Mouse (Mus musculus): ENCODE measurements around the gene Ern2. TPM values are rescaled to one million over a fixed set of nuclear protein-coding genes. Genes with fewer than 3 reads are reported as not detected.

The Ern2 gene
- total and polyA plus RNA-seq, 2 experiments from 2014 or later: not detected

GRCm38 (mm10) chr7:122160037-122160436 is 26.0 kb downstream of the Ern2 start:
- Histone ChIP-seq H3K4me3 (ENCODE audit: low read depth, low read length) (peak overlapping the region; percentile 88), H3K4me1 (ENCODE audit: control insufficient read depth, insufficient read depth) (peaks cover 31% of the 10 kb centered on the region)
- WGBS: 2% methylated on average over 12 of the region's 12 CpGs

GRCm38 (mm10) chr7:122158915-122159902 is 26.8 kb downstream of the Ern2 start, which contains the start of gene Plk1:
Plk1 (plus strand) TSS chr7:122159439.
- TF ChIP-seq EP300 (IDR thresholded peaks at IDR 0.05; ENCODE audit: low read depth): no peak
- no peak for TF ChIP-seq CTCF (IDR thresholded peaks at IDR 0.05; ENCODE audit: low read depth)
- peak within 1 kb of the TSS; percentile 77 for H3K9ac ChIP-seq (replicated peaks; ENCODE audit: low read depth, low read length)
- H3K4me3 ChIP-seq (ENCODE audit: low read depth, low read length): peak within 1 kb of the TSS; percentile 88
- peaks cover 24% of the 10 kb centered on the region for H3K36me3 ChIP-seq (replicated peaks; ENCODE audit: control insufficient read depth, insufficient read depth, low read length)
- H3K4me2 ChIP-seq (ENCODE audit: low read depth, low read length): peak within 1 kb of the TSS; percentile 96
- peak within 1 kb of the TSS; percentile 40 for H3K27ac ChIP-seq (ENCODE audit: low read depth)
- peak; percentile 94 for ATAC-seq (ENCODE audit: insufficient read depth, low read depth)
- DNase-seq (ENCODE audit: low spot score): peak; percentile 83
- H3K27me3 ChIP-seq (ENCODE audit: control insufficient read depth, insufficient read depth, low read length): no peaks in the 10 kb centered on the region
- under 1% methylated on average over 63 of the region's 63 CpGs for WGBS
- H3K4me1 ChIP-seq (ENCODE audit: control insufficient read depth, insufficient read depth): peaks cover 31% of the 10 kb centered on the region
- no peaks in the 10 kb centered on the region for H3K9me3 ChIP-seq (replicated peaks; ENCODE audit: control insufficient read depth, low read length)

More at GRCm38 (mm10) chr7:122160037-122160436, 26.0 kb downstream of the Ern2 start:
- DNase-seq (ENCODE audit: low spot score) (no peak), ATAC-seq (ENCODE audit: insufficient read depth, low read depth) (no peak)
- no peak for TF ChIP-seq CTCF (IDR thresholded peaks at IDR 0.05; ENCODE audit: low read depth)
- no peak for TF ChIP-seq EP300 (IDR thresholded peaks at IDR 0.05; ENCODE audit: low read depth)
- H3K9ac ChIP-seq (replicated peaks; ENCODE audit: low read depth, low read length): peak overlapping the region; percentile 77
- H3K36me3 ChIP-seq (replicated peaks; ENCODE audit: control insufficient read depth, insufficient read depth, low read length): peaks cover 33% of the 10 kb centered on the region
- H3K27me3 ChIP-seq (ENCODE audit: control insufficient read depth, insufficient read depth, low read length): no peaks in the 10 kb centered on the region
- H3K9me3 ChIP-seq (replicated peaks; ENCODE audit: control insufficient read depth, low read length): no peaks in the 10 kb centered on the region
- H3K4me2 ChIP-seq (ENCODE audit: low read depth, low read length): peak overlapping the region; percentile 96
- H3K27ac ChIP-seq (ENCODE audit: low read depth): 0 out of 2 replicates have a peak overlapping the region, but pooled peaks have one; percentile 13

- peaks cover 20% of the 10 kb centered on the region for H3K36me3 ChIP-seq (replicated peaks; ENCODE audit: control insufficient read depth, insufficient read depth, low read length)
- peak overlapping the region; percentile 77 for H3K9ac ChIP-seq (replicated peaks; ENCODE audit: low read depth, low read length)
- peaks cover 31% of the 10 kb centered on the region for H3K4me1 ChIP-seq (ENCODE audit: control insufficient read depth, insufficient read depth)
- no peaks in the 10 kb centered on the region for H3K27me3 ChIP-seq (ENCODE audit: control insufficient read depth, insufficient read depth, low read length)
- peak overlapping the region; percentile 88 for H3K4me3 ChIP-seq (ENCODE audit: low read depth, low read length)
- H3K27ac ChIP-seq (ENCODE audit: low read depth): peak overlapping the region; percentile 40
- H3K4me2 ChIP-seq (ENCODE audit: low read depth, low read length): peak overlapping the region; percentile 96
- no peak for ATAC-seq (ENCODE audit: insufficient read depth, low read depth)
- TF ChIP-seq EP300 (IDR thresholded peaks at IDR 0.05; ENCODE audit: low read depth) (no peak), CTCF (IDR thresholded peaks at IDR 0.05; ENCODE audit: low read depth) (no peak)
- WGBS: 5% methylated on average over 13 of the region's 13 CpGs
- no peaks in the 10 kb centered on the region for H3K9me3 ChIP-seq (replicated peaks; ENCODE audit: control insufficient read depth, low read length)
- DNase-seq (ENCODE audit: low spot score): no peak
Measured at GRCm38 (mm10) chr7:122158488-122158887, 27.5 kb downstream of the Ern2 start.

- no peak overlapping the region for H3K4me3 ChIP-seq (ENCODE audit: low read depth, low read length)
- 81% methylated on average over 4 of the region's 4 CpGs for WGBS
- H3K9me3 ChIP-seq (replicated peaks; ENCODE audit: control insufficient read depth, low read length): no peaks in the 10 kb centered on the region
- no peak for TF ChIP-seq EP300 (IDR thresholded peaks at IDR 0.05; ENCODE audit: low read depth)
- TF ChIP-seq CTCF (IDR thresholded peaks at IDR 0.05; ENCODE audit: low read depth): no peak
- H3K4me1 ChIP-seq (ENCODE audit: control insufficient read depth, insufficient read depth): no peaks in the 10 kb centered on the region
- H3K27me3 ChIP-seq (ENCODE audit: control insufficient read depth, insufficient read depth, low read length): no peaks in the 10 kb centered on the region
- H3K27ac ChIP-seq (ENCODE audit: low read depth): no peak overlapping the region
- H3K4me2 ChIP-seq (ENCODE audit: low read depth, low read length): no peak overlapping the region
- ATAC-seq (ENCODE audit: insufficient read depth, low read depth) (no peak), DNase-seq (ENCODE audit: low spot score) (no peak)
- no peak overlapping the region for H3K9ac ChIP-seq (replicated peaks; ENCODE audit: low read depth, low read length)
- H3K36me3 ChIP-seq (replicated peaks; ENCODE audit: control insufficient read depth, insufficient read depth, low read length): peaks cover 24% of the 10 kb centered on the region
Measured at GRCm38 (mm10) chr7:122152473-122152872, 33.5 kb downstream of the Ern2 start.

GRCm38 (mm10) chr7:122140991-122141390 is 45.0 kb downstream of the Ern2 start:
- H3K27me3 ChIP-seq (ENCODE audit: control insufficient read depth, insufficient read depth, low read length): no peaks in the 10 kb centered on the region
- no peak overlapping the region for H3K9ac ChIP-seq (replicated peaks; ENCODE audit: low read depth, low read length)
- DNase-seq (ENCODE audit: low spot score) (no peak), ATAC-seq (ENCODE audit: insufficient read depth, low read depth) (no peak)
- H3K4me2 ChIP-seq (ENCODE audit: low read depth, low read length): no peak overlapping the region
- H3K4me1 ChIP-seq (ENCODE audit: control insufficient read depth, insufficient read depth): no peaks in the 10 kb centered on the region
- H3K36me3 ChIP-seq (replicated peaks; ENCODE audit: control insufficient read depth, insufficient read depth, low read length): peaks cover 95% of the 10 kb centered on the region
- H3K27ac ChIP-seq (ENCODE audit: low read depth): no peak overlapping the region
- H3K9me3 ChIP-seq (replicated peaks; ENCODE audit: control insufficient read depth, low read length): no peaks in the 10 kb centered on the region
- no peak overlapping the region for H3K4me3 ChIP-seq (ENCODE audit: low read depth, low read length)
- TF ChIP-seq EP300 (IDR thresholded peaks at IDR 0.05; ENCODE audit: low read depth): no peak
- TF ChIP-seq CTCF (IDR thresholded peaks at IDR 0.05; ENCODE audit: low read depth): no peak
